Mouse (Mus musculus) bone marrow, adult 2 months (tissue): Measurements from ENCODE around the gene Pcbp3. TPM values are rescaled to one million over a fixed set of nuclear protein-coding genes. Genes with fewer than 3 reads are reported as not detected.

Experiments
- H3K27ac ChIP-seq: fragments of 200-500 bp; 2 replicates; pipeline ENCODE4 v1.5.1; 2012; ENCODE audit warnings: low read depth, mild to moderate bottlenecking, control low read depth, inconsistent platforms, low read length; ENCODE audit not compliant: control insufficient read depth, poor library complexity, insufficient read depth
- H3K4me1 ChIP-seq: fragments of 200-500 bp; 2 replicates; pipeline ENCODE4 v1.6.1; 2011; ENCODE audit warnings: low read length; ENCODE audit not compliant: control insufficient read depth, insufficient read depth
- H3K4me3 ChIP-seq: fragments of 200-500 bp; replicated peaks from 2 replicates; pipeline ENCODE3; 2011; ENCODE audit warnings: mild to moderate bottlenecking, low read depth, low read length, control low read depth; ENCODE audit not compliant: control insufficient read depth
- CTCF ChIP-seq: fragments of 200-500 bp; IDR thresholded peaks from 2 replicates; pipeline ENCODE4 v1.5.1; 2011; ENCODE audit warnings: low read length, control low read depth; ENCODE audit not compliant: control insufficient read depth, insufficient read depth
- POLR2A ChIP-seq: fragments of 200-500 bp; IDR thresholded peaks from 2 replicates; pipeline ENCODE4 v1.6.1; 2011; ENCODE audit warnings: low read depth, mild to moderate bottlenecking, control low read depth, low read length, borderline replicate concordance; ENCODE audit not compliant: control insufficient read depth
- WGBS: fragments of 180-500 bp; shearing (Covaris S2); methylation state at CpG from one replicate; pipeline ENCODE4 v1.1.7; 2018; 5-methylcytosine and 5-hydroxymethylcytosine counted together
- polyA plus RNA-seq: library from polyadenylated mRNA; stranded (reverse); fragments of >200 nt; gene quantifications from 2 replicates; pipeline ENCODE4 v1.2.4, GENCODE M21; 2011; ENCODE audit warnings: low replicate concordance; ENCODE audit not compliant: missing spikeins, insufficient read depth, insufficient read length

Gene Pcbp3
- polyA plus RNA-seq, 1 experiment = 4.3 TPM

DNA sequence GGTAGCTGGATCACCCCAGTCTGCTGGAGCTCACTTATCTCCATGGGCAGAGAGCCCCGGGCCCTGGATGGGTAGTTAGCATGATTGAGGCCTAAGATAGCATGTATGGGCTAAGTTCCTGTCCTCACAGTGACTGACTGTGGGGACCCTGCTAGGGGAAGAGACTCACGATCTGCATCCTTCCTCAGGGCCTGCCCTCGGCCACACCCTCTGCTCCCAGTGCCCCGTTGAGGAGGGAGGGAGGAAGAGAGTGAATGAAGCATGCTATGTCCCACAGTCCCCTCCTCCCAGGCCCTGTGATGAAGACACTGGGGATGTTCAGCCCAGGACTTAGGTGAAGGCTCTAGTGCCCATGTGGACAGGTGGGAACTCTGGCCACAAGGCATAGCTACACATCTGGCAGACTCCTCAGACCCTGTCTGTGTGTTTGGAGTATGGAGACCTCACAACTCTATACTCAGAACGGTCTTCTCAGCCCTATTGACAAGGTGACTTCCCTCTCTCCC lies 237.4 kb downstream of the Pcbp3 start:
- Histone ChIP-seq H3K4me1 (no peaks in the 10 kb centered on the region), H3K4me3 (no peak overlapping the region), H3K27ac (no peak overlapping the region)
- TF ChIP-seq CTCF = no peak
- TF ChIP-seq POLR2A = no peak
- 26% methylated on average over 5 of the region's 5 CpGs for WGBS

DNA sequence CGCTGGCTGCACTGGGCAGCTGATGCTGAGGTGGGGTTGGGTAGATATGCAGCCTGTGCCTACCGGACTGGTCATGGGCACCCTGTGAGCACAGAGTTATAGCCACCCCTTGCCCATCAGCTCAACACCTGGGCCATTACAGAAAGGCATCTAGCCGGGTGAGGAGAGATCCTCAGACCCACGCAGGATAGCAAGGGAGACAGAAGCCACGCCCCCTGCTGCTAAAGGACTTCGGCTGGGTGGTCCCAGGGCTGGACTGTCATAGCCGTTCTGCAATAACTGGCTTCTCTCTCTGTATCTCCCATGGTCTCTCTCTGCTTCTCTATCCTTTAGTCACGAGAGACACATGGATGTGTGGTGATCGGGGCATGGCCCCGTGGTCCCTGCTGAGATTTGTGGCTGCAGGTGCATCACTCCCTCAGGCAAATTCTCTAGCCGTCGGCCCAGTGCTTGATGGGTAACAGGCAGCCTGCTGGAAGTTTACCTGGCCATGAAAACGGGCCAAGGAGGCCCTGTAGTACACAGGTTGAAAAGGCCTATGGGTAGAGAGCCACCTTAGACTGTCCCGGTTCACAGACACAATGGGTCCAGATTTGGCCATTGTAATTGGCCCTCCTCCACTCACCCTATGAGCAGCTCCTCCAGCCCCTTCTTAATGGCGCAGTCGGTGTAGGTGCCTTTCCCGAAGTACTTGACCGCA lies 238.8 kb downstream of the Pcbp3 start:
- no peak overlapping the region for H3K4me3 ChIP-seq
- TF ChIP-seq POLR2A (no peak), CTCF (no peak)
- no peaks in the 10 kb centered on the region for H3K4me1 ChIP-seq
- H3K27ac ChIP-seq = no peak overlapping the region
- 80% methylated on average over 18 of the region's 18 CpGs for WGBS

DNA sequence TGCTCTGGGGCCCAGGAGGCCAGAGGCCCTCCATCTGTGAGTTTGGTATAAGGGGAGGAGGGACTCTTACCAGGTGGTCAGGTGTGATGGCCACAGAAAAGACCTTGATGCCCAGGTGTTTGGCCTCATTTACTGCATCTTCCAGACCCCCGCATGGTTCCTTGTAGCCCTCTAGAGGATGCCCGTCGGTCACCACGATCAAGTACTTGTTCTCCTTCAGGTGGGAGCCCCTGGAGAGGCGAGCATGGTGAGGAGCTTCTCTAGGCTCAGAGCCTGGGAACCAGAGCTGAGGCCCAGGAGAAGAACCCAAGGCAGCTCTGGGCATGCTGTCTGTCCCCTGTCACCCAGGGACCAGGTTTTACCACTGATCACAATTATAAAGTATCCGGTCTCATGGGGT lies 239.9 kb downstream of the Pcbp3 start:
- Histone ChIP-seq H3K27ac (no peak overlapping the region), H3K4me1 (no peaks in the 10 kb centered on the region), H3K4me3 (no peak overlapping the region)
- 80% methylated on average over 6 of the region's 6 CpGs for WGBS
- TF ChIP-seq CTCF = no peak
- no peak for TF ChIP-seq POLR2A

DNA sequence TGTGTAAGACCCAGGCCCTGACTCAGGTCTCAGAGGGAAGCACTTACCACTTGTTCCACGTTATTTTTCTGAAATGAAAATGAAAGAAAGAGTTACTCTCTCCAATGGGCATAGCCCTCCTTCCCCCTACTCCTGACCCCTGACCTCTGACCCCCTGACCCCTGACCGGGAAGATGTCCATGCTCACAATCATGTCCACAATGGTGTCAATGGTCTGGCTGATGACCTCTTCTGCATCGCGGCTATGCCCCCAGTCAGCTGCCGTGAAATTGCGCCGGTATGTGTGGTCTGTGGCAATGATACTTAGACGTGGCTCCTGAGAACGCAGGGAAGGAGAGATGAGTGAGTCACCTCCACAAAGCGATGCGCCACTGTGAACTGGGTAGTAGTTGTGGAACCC lies 240.5 kb downstream of the Pcbp3 start:
- TF ChIP-seq POLR2A (no peak), CTCF (no peak)
- H3K4me1 ChIP-seq = no peaks in the 10 kb centered on the region
- H3K4me3 ChIP-seq = no peak overlapping the region
- H3K27ac ChIP-seq = no peak overlapping the region
- WGBS = 81% methylated on average over 11 of the region's 11 CpGs

DNA sequence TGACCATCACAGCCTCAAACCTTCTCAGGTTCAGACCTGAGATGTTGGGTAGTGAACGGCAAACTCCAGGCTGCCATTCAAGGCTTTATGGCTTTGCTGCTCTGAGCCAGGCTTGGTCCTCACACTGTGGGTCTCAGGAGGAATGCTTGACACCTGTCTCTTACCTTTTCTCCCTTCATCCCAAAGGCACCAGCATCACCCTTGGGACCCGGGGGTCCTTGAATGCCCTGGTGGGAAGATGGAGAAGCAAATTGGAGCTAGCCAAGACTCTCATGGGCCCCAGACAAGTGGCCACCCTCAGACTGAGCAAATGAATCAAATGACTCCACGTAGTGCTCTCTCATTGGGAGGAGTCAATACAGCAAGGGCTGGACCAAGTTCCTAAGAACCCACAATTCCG lies 244.1 kb downstream of the Pcbp3 start:
- Histone ChIP-seq H3K4me1 (no peaks in the 10 kb centered on the region), H3K27ac (no peak overlapping the region), H3K4me3 (no peak overlapping the region)
- TF ChIP-seq CTCF = no peak
- no peak for TF ChIP-seq POLR2A
- WGBS = 76% methylated on average over 4 of the region's 4 CpGs

DNA sequence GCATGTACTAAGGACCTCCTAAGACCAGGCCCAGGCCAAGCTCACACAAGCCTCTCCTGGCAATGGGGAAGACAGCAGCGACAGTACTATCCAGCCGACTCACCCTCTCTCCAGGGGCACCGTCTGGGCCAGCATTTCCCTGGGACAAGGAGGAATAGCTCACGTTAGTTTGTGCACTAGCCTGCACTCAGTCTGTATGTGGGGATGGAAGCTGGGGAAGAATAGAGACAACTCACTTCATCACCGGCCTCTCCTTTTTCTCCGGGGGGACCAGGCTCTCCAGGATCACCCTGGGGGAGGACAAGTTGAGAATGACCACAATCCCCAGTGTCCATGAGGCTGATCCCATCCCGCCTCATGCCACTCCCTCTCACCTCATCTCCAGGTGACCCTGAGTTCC lies 244.7 kb downstream of the Pcbp3 start:
- Histone ChIP-seq H3K4me3 (no peak overlapping the region), H3K27ac (no peak overlapping the region), H3K4me1 (no peaks in the 10 kb centered on the region)
- WGBS = 79% methylated on average over 7 of the region's 7 CpGs
- TF ChIP-seq POLR2A (no peak), CTCF (no peak)

DNA sequence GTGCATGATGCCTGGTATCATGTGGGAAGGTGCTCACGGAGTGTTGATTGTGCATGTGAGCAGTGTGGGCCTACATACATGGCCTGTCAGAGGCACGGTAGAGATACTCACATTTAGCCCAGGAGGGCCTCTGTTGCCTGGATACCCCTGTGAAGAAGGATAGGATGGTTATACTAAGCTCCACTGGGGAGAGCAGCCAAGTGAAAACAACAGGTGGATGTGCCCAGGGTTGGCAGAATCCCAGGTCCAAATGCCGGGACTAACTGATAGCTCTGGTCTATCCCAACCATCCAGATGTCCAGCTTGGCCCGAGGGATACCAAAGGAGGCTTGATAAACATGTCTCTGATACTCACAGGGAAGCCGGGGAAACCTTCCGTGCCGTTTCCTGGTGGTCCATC lies 247.4 kb downstream of the Pcbp3 start:
- Histone ChIP-seq H3K4me3 (no peak overlapping the region), H3K27ac (no peak overlapping the region), H3K4me1 (no peaks in the 10 kb centered on the region)
- WGBS = 75% methylated on average over 7 of the region's 7 CpGs
- TF ChIP-seq POLR2A (no peak), CTCF (no peak)

DNA sequence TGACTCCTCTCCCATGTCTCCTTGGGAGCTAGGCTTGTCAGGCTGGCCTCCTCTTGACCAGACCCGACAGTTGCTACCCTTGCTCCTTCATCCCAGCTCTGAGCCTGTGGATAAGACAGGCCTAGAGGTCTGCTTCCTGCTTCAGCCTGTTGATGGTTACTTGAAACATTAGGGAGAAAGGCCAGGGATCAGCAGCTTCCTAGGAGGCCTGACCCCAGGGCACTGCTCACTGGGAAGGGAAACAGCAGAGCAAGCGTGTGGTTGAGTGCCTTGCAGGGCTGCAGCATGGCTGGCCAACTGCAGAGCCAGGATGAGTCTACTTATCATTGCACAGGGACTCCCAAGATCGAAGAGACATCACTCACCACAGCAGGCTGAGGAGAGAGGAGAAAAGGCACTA lies 249.2 kb downstream of the Pcbp3 start:
- TF ChIP-seq CTCF (no peak), POLR2A (no peak)
- 70% methylated on average over 3 of the region's 3 CpGs for WGBS
- no peak overlapping the region for H3K4me3 ChIP-seq

More for the DNA sequence above, 249.2 kb downstream of the Pcbp3 start:
- H3K4me1 ChIP-seq = no peaks in the 10 kb centered on the region
- H3K27ac ChIP-seq = no peak overlapping the region

Other genes starting within 250 kb of the Pcbp3 start
- 13.4 and 14.9 TPM in 2 replicates for gene Col6a1, start 235.7 kb downstream of the Pcbp3 start, polyA plus RNA-seq
- 8.2 and 9.7 TPM in 2 replicates for gene Slc19a1, start 70.4 kb upstream of the Pcbp3 start, polyA plus RNA-seq
- 2.6 and 3.4 TPM in 2 replicates for gene Col18a1, start 204.7 kb upstream of the Pcbp3 start, polyA plus RNA-seq